Mouse (Mus musculus) C2C12 (cell line): ENCODE results near the gene Pole3.

Experiments used
- CTCF ChIP-seq: IDR thresholded peaks from one replicate; pipeline ENCODE4 v1.5.1; 2011; ENCODE audit not compliant: control insufficient read depth, insufficient read depth, insufficient read length
- FOSL1 ChIP-seq: IDR thresholded peaks from one replicate; pipeline ENCODE4 v1.8.0; 2011; ENCODE audit warnings: mild to moderate bottlenecking, low read length; ENCODE audit not compliant: poor library complexity, insufficient read depth, severe bottlenecking
- MAX ChIP-seq: IDR thresholded peaks from one replicate; pipeline ENCODE4 v1.6.1; 2011; ENCODE audit warnings: mild to moderate bottlenecking, control low read depth
- MYOD1 ChIP-seq: IDR thresholded peaks from one replicate; pipeline ENCODE4 v1.6.1; 2011; ENCODE audit warnings: low read depth; ENCODE audit not compliant: control insufficient read depth, insufficient read length
- MYOG ChIP-seq: IDR thresholded peaks from one replicate; pipeline ENCODE4 v1.6.1; 2011; ENCODE audit not compliant: control insufficient read depth, insufficient read length; ENCODE audit errors: extremely low read depth
- USF1 ChIP-seq: IDR thresholded peaks from one replicate; pipeline ENCODE4 v1.6.1; 2011; ENCODE audit warnings: low read depth, mild to moderate bottlenecking, control low read depth, moderate library complexity

DNA sequence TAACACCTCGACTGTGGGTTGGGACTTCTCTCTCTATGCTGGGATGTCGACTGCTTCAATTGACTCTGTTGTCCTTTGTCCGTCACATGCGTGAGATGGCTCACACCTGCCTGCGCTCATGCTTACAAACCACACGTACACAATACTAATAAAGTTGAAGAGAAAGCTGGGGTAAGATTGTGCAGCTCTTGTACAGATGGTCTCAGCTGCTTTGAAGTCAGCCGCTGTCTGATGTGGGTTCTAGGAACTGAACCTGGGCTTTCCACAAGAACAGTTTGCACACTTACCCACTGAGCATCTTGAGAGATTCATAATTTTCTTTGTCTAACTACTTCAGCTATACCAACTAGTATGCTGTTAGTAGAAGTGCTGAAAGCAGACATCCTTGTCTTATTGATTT, 27.1 kb upstream of the Pole3 start:
- no peak for TF ChIP-seq CTCF
- no peak for TF ChIP-seq FOSL1
- no peak for TF ChIP-seq USF1
- no peak for TF ChIP-seq MAX
- TF ChIP-seq MYOG, result no peak
- TF ChIP-seq MYOD1, result no peak
